In genomic region chr11:40624126-40624778, GRCm38 (mm10) we compare ENCODE assay signal across 30 mouse cellular contexts.
DNase-seq lines count a peak whose midpoint lies in the region; ATAC-seq and TF ChIP-seq lines count a peak whose summit lies in the region.
"Had no signal": no experiment of that assay in that cellular context is flagged by ENCODE, and none has a peak within 500 bp of the region (broad histone marks: within the 10 kb centered on the region; RNA-seq: fewer than 3 reads in every experiment).

No protein-coding gene starts in this region.

- WGBS in limb, embryonic 14.5 days = 62% methylated on average over 3 of the region's 3 CpGs
- WGBS in limb, embryonic 10.5 days = 89% methylated on average over 3 of the region's 3 CpGs
- 63% methylated on average over 3 of the region's 3 CpGs for WGBS in neural tube, embryonic 14.5 days
- 37% methylated on average over 3 of the region's 3 CpGs for WGBS in forebrain, embryonic 13.5 days
- 52% methylated on average over 3 of the region's 3 CpGs for WGBS in neural tube, embryonic 15.5 days

- ATAC-seq in limb, embryonic 14.5 days (ENCODE audit: low FRiP score, low read depth) = no peak
- peak; percentile 24; the same call in 1 of the 2 replicates for ATAC-seq in neural tube, embryonic 14.5 days (ENCODE audit: low read depth)
- peak; percentile 95 for ATAC-seq in forebrain, embryonic 13.5 days
- ATAC-seq in neural tube, embryonic 15.5 days (ENCODE audit: low FRiP score) = peak; percentile 45
- ATAC-seq: activated CD4-positive, CD25-positive, alpha-beta regulatory T cell, adult 4 months; CD4-positive, CD25-positive, alpha-beta regulatory T cell, adult 4 months; intestine, embryonic 16.5 days had no signal

- no peaks in the 10 kb centered on the region for H3K36me3 ChIP-seq in limb, embryonic 14.5 days (ENCODE audit: control insufficient read depth, insufficient read depth, low read length)
- no peaks in the 10 kb centered on the region for H3K36me3 ChIP-seq in limb, embryonic 10.5 days
- H3K36me3 ChIP-seq in neural tube, embryonic 14.5 days (ENCODE audit: control insufficient read depth, insufficient read depth, low read length) = no peaks in the 10 kb centered on the region
- no peaks in the 10 kb centered on the region for H3K36me3 ChIP-seq in forebrain, embryonic 13.5 days (ENCODE audit: poor library complexity, severe bottlenecking)
- H3K36me3 ChIP-seq in neural tube, embryonic 15.5 days = no peaks in the 10 kb centered on the region
- H3K36me3 ChIP-seq: embryonic facial prominence, embryonic 10.5 days; embryonic facial prominence, embryonic 15.5 days; heart, embryonic 12.5 days; liver, embryonic 15.5 days had no signal

- H3K9ac ChIP-seq in limb, embryonic 14.5 days (ENCODE audit: low read depth, low read length, severe bottlenecking) = no peak overlapping the region
- no peak overlapping the region for H3K9ac ChIP-seq in neural tube, embryonic 14.5 days (replicated peaks; ENCODE audit: low read depth, low read length)
- no peak overlapping the region for H3K9ac ChIP-seq in forebrain, embryonic 13.5 days
- H3K9ac ChIP-seq in neural tube, embryonic 15.5 days (replicated peaks) = no peak overlapping the region
- H3K9ac ChIP-seq: embryonic facial prominence, embryonic 15.5 days; heart, embryonic 12.5 days; liver, embryonic 15.5 days; lung, embryonic 14.5 days had no signal

- H3K9me3 ChIP-seq in limb, embryonic 14.5 days (ENCODE audit: control insufficient read depth, low read length) = no peaks in the 10 kb centered on the region
- no peaks in the 10 kb centered on the region for H3K9me3 ChIP-seq in limb, embryonic 10.5 days (replicated peaks)
- no peaks in the 10 kb centered on the region for H3K9me3 ChIP-seq in neural tube, embryonic 14.5 days (ENCODE audit: control insufficient read depth, low read length)
- H3K9me3 ChIP-seq in forebrain, embryonic 13.5 days (replicated peaks) = no peaks in the 10 kb centered on the region
- H3K9me3 ChIP-seq in neural tube, embryonic 15.5 days (replicated peaks) = no peaks in the 10 kb centered on the region
- H3K9me3 ChIP-seq: embryonic facial prominence, embryonic 10.5 days; embryonic facial prominence, embryonic 15.5 days; heart, embryonic 12.5 days; liver, embryonic 15.5 days had no signal

- peak; percentile 2 for DNase-seq in limb, embryonic 14.5 days (ENCODE audit: low spot score)
- DNase-seq in limb, embryonic 10.5 days (ENCODE audit: low spot score) = no peak
- DNase-seq in neural tube, embryonic 10.5 days (ENCODE audit: extremely low spot score, low spot score) = no peak
- DNase-seq in gastrocnemius, postnatal 25 days = no peak
- DNase-seq: adrenal gland, adult 2 months; adrenal gland, postnatal 36 days; cerebellum, adult 2 months; cerebellum, postnatal 14 days; gastrocnemius, postnatal 36 days; heart, adult 18-20 months; kidney, adult 8-10 months; layer of hippocampus, postnatal 36 days; left cerebral cortex, postnatal 4 days; lung, embryonic 14.5 days; lung, postnatal 14 days; right cerebral cortex, postnatal 4 days; thymus, adult 18-20 months; thymus, postnatal 25 days had no signal

- no peak overlapping the region for H3K4me2 ChIP-seq in limb, embryonic 14.5 days (replicated peaks; ENCODE audit: low read depth, low read length, severe bottlenecking)
- H3K4me2 ChIP-seq in neural tube, embryonic 14.5 days (ENCODE audit: low read depth, low read length) = no peak overlapping the region
- H3K4me2 ChIP-seq in forebrain, embryonic 13.5 days = no peak overlapping the region
- H3K4me2 ChIP-seq in neural tube, embryonic 15.5 days = no peak overlapping the region
- H3K4me2 ChIP-seq: embryonic facial prominence, embryonic 15.5 days; heart, embryonic 12.5 days; liver, embryonic 15.5 days; lung, embryonic 14.5 days had no signal

- no peaks in the 10 kb centered on the region for H3K4me1 ChIP-seq in limb, embryonic 14.5 days (ENCODE audit: control insufficient read depth, insufficient read depth, low read length)
- H3K4me1 ChIP-seq in limb, embryonic 10.5 days = no peaks in the 10 kb centered on the region
- H3K4me1 ChIP-seq in neural tube, embryonic 14.5 days (ENCODE audit: control insufficient read depth, insufficient read depth, low read length) = no peaks in the 10 kb centered on the region
- peaks cover 20% of the 10 kb centered on the region for H3K4me1 ChIP-seq in forebrain, embryonic 13.5 days
- 0 out of 2 replicates have a peak, but pooled peaks cover 4% of the 10 kb centered on the region for H3K4me1 ChIP-seq in neural tube, embryonic 15.5 days
- H3K4me1 ChIP-seq: embryonic facial prominence, embryonic 10.5 days; embryonic facial prominence, embryonic 15.5 days; heart, embryonic 12.5 days; liver, embryonic 15.5 days had no signal

- H3K27me3 ChIP-seq in limb, embryonic 14.5 days (ENCODE audit: control insufficient read depth, insufficient read depth, low read length) = no peaks in the 10 kb centered on the region
- no peaks in the 10 kb centered on the region for H3K27me3 ChIP-seq in limb, embryonic 10.5 days (ENCODE audit: low read depth, poor library complexity, severe bottlenecking)
- no peaks in the 10 kb centered on the region for H3K27me3 ChIP-seq in neural tube, embryonic 14.5 days (ENCODE audit: control insufficient read depth, insufficient read depth, low read length)
- H3K27me3 ChIP-seq in forebrain, embryonic 13.5 days = peaks cover 7% of the 10 kb centered on the region; the same call in 1 of the 2 replicates
- no peaks in the 10 kb centered on the region for H3K27me3 ChIP-seq in neural tube, embryonic 15.5 days (replicated peaks)
- H3K27me3 ChIP-seq: embryonic facial prominence, embryonic 15.5 days; heart, embryonic 12.5 days; liver, embryonic 15.5 days had no signal

- H3K27ac ChIP-seq in limb, embryonic 14.5 days (replicated peaks; ENCODE audit: low read depth, low read length) = no peak overlapping the region
- H3K27ac ChIP-seq in limb, embryonic 10.5 days = no peak overlapping the region
- no peak overlapping the region for H3K27ac ChIP-seq in neural tube, embryonic 14.5 days (ENCODE audit: low read depth, low read length)
- no peak overlapping the region for H3K27ac ChIP-seq in forebrain, embryonic 13.5 days
- no peak overlapping the region for H3K27ac ChIP-seq in neural tube, embryonic 15.5 days (replicated peaks)
- H3K27ac ChIP-seq: embryonic facial prominence, embryonic 10.5 days; embryonic facial prominence, embryonic 15.5 days; kidney, postnatal 0 days; liver, embryonic 15.5 days; stomach, postnatal 0 days had no signal

- no peak for TF ChIP-seq POLR2A in limb, embryonic 14.5 days (IDR thresholded peaks at IDR 0.05; ENCODE audit: borderline replicate concordance, extremely low read depth, insufficient read depth, insufficient read length)

- H3K4me3 ChIP-seq in limb, embryonic 14.5 days (replicated peaks; ENCODE audit: low read length) = no peak overlapping the region
- H3K4me3 ChIP-seq in limb, embryonic 10.5 days = no peak overlapping the region
- no peak overlapping the region for H3K4me3 ChIP-seq in neural tube, embryonic 14.5 days (ENCODE audit: low read depth, low read length)
- H3K4me3 ChIP-seq in forebrain, embryonic 13.5 days = no peak overlapping the region
- no peak overlapping the region for H3K4me3 ChIP-seq in neural tube, embryonic 15.5 days (replicated peaks)
- H3K4me3 ChIP-seq: embryonic facial prominence, embryonic 10.5 days; embryonic facial prominence, embryonic 15.5 days; heart, embryonic 12.5 days; liver, embryonic 15.5 days had no signal
